Mouse (Mus musculus) layer of hippocampus, postnatal 14 days (tissue): ENCODE measurements around the gene G3bp2. TPM values are rescaled to one million over a fixed set of nuclear protein-coding genes. Genes with fewer than 3 reads are reported as not detected.

ENCODE experiments used
- DNase-seq, 2 experiments: peaks; one replicate each; pipeline ENCODE4 v3.0.0; 2021 to 2022; ENCODE audit warnings: low spot score in 2 of 2, mixed read lengths in 1 of 2
- total RNA-seq, 2 experiments: library from RNA; stranded (reverse); gene quantifications; 2 replicates each; pipeline ENCODE4 v1.2.3; 2021

The G3bp2 gene
- total RNA-seq, 2 experiments from 2014 or later, result 178 to 188 TPM

DNA sequence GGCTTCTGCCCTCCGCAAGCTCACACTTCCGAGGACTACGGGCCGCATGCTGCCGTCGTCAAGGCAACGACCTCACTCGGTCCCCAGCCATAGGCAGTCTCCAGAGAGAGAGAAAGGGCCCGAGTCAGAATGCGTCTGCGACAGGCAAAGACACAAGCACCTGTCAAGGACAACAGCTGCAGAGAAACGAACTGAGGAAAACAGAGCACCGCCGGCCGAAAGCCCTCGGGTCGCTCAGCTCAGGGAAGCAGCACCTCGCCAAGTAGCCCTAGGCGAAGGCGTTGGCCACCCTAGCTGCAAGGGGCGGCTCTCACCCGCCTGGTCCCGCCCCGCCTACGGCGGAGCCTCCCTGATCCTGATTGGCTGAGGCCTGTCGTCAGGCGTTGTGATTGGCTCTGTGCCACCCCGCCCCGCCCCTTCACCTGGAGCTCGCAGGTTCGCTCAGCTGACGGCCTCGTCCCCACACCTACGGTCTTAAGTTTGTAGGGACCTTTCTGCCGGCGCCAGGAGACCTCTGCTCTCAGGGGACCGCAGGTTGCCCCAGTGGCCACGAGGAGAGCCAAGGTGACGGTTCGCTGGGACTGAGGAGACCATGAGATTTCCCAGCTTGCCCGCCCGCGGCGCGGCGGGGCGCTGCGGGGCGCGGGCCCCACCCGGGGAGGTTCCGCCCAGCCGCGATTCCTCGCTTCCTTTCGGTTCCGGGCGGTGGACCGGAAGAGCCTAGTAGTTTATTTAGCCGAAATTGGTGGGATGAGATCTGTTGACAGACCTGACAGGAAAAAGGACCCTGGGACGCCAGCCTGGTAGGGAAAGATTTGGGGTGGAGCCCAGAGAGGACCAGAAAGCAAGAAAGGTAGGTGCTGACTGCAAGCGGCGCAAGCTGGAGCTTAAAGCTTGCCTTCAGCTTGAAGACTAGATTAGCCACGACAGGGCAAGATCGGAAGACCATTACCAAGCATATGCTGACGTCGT, 40.9 kb downstream of the G3bp2 start:
- peak; percentile 95 for DNase-seq

- no peak for DNase-seq
Measured at GRCm38 (mm10) chr5:92019960-92020359, 63.6 kb downstream of the G3bp2 start.

DNA sequence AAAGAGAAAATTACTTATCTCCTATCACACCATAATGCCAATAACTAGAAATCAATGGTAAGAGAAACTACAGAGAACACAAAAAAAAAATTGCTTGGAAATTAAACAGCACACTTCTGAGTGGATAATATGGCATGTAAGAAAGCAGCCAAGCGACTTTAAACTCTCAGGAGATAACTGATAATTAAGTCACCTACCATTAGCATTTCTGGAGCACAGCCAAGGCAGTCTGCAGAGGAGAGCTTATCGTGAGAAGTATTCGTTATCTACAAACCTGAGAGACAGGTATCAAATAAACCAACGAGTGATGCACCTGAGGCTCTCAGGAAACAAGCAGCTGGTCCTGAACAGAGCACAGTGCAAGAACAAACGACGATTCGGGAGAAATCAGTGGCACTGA, 71.8 kb downstream of the G3bp2 start:
- DNase-seq, result no peak

GRCm38 (mm10) chr5:92009827-92010226, 73.7 kb downstream of the G3bp2 start:
- DNase-seq, result no peak

- DNase-seq, result peak in 1 of 2 experiments; percentile 12
Measured at GRCm38 (mm10) chr5:92003011-92003410, 80.5 kb downstream of the G3bp2 start.

Other genes starting within 250 kb of the G3bp2 start
- gene Rchy1, start 120.7 kb downstream of the G3bp2 start, total RNA-seq, result 10 to 100 TPM; 49.0 to 52.9 TPM
- not detected for gene Odaph, start 96.2 kb downstream of the G3bp2 start, total RNA-seq
- 10 to 100 TPM; 67.0 to 67.3 TPM for gene Cdkl2, start 39.8 kb downstream of the G3bp2 start, total RNA-seq
- 10 to 100 TPM; 70.9 to 71.9 TPM for gene Uso1, start 54.2 kb upstream of the G3bp2 start, total RNA-seq
- gene U90926, start 131.7 kb upstream of the G3bp2 start, total RNA-seq, result not detected
- under 1 TPM; 0.39 to 0.55 TPM for gene Ppef2, start 172.6 kb upstream of the G3bp2 start, total RNA-seq
- gene Naaa, start 194.5 kb upstream of the G3bp2 start, total RNA-seq, result 10 to 100 TPM; 35.4 to 36.8 TPM
- gene Sdad1, start 226.8 kb upstream of the G3bp2 start, total RNA-seq, result 10 to 100 TPM; 21.9 to 22.8 TPM
- gene Cxcl9, start 244.4 kb upstream of the G3bp2 start, total RNA-seq, result not detected
- gene Art3, start 248.1 kb upstream of the G3bp2 start, total RNA-seq, result 1 to 10 TPM; 5.5 to 8.7 TPM